Mouse (Mus musculus) liver, embryonic 13.5 days (tissue): ENCODE data around the gene Gm5129. TPM values are rescaled to one million over a fixed set of nuclear protein-coding genes. Genes with fewer than 3 reads are reported as not detected.
"Not testable (repeated sequence)": the region's sequence is repeated elsewhere in the genome, so short reads cannot be mapped to it uniquely, and the experiment has no call there.

Source experiments
- ATAC-seq: fragments of 200-750 bp; cut with Nextera tagmentation; 2 replicates; pipeline ENCODE4 v1.8.0; 2017; ENCODE audit warnings: low read depth, mild to moderate bottlenecking, moderate number of reproducible peaks, moderate library complexity
- DNase-seq: peaks from one replicate; pipeline ENCODE4 v3.0.0; 2022
- H3K27ac ChIP-seq: fragments of 300-500 bp; sonication (generic); 2 replicates; pipeline ENCODE4 v1.5.1; 2015; ENCODE audit warnings: moderate library complexity, mild to moderate bottlenecking, inconsistent platforms
- H3K27me3 ChIP-seq: fragments of 300-500 bp; sonication (generic); 2 replicates; pipeline ENCODE4 v1.6.1; 2015; ENCODE audit warnings: mild to moderate bottlenecking, inconsistent platforms
- H3K36me3 ChIP-seq: fragments of 300-500 bp; sonication (generic); 2 replicates; pipeline ENCODE4 v1.6.1; 2015; ENCODE audit warnings: mild to moderate bottlenecking, inconsistent platforms
- H3K4me1 ChIP-seq: fragments of 300-500 bp; sonication (generic); replicated peaks from 2 replicates; pipeline ENCODE4 v1.6.1; 2015; ENCODE audit warnings: inconsistent platforms
- H3K4me2 ChIP-seq: fragments of 300-500 bp; sonication (generic); 2 replicates; pipeline ENCODE4 v1.6.1; 2015; ENCODE audit warnings: inconsistent platforms, mild to moderate bottlenecking, moderate library complexity
- H3K4me3 ChIP-seq: fragments of 300-500 bp; sonication (generic); replicated peaks from 2 replicates; pipeline ENCODE4 v1.5.1; 2015; ENCODE audit warnings: mild to moderate bottlenecking, inconsistent platforms
- H3K9ac ChIP-seq: fragments of 300-500 bp; sonication (generic); 2 replicates; pipeline ENCODE4 v1.6.1; 2015; ENCODE audit warnings: mild to moderate bottlenecking, inconsistent platforms
- H3K9me3 ChIP-seq: fragments of 300-500 bp; sonication (generic); replicated peaks from 2 replicates; pipeline ENCODE4 v1.6.1; 2016; ENCODE audit warnings: inconsistent platforms
- WGBS: fragments of 180-500 bp; shearing (Covaris S2); methylation state at CpG from one replicate; pipeline ENCODE4 v1.1.7; 2015; ENCODE audit not compliant: insufficient replicate concordance; 5-methylcytosine and 5-hydroxymethylcytosine counted together
- polyA plus RNA-seq: library from polyadenylated mRNA; unstranded; fragments of >200 nt; fragmentation: Nextera tagmentation; extraction: Ambion mirVana; gene quantifications from 2 replicates; pipeline ENCODE4 v1.2.1, GENCODE M21; 2015

The Gm5129 gene
- polyA plus RNA-seq, 1 experiment from 2014 or later = not detected

- no peak overlapping the region for H3K9ac ChIP-seq
- H3K27me3 ChIP-seq = no peaks in the 10 kb centered on the region
- no peak for ATAC-seq
- peaks cover 83% of the 10 kb centered on the region for H3K36me3 ChIP-seq
- no peak overlapping the region for H3K4me2 ChIP-seq
- H3K4me3 ChIP-seq = no peak overlapping the region
- no peaks in the 10 kb centered on the region for H3K4me1 ChIP-seq
- DNase-seq = no peak
- no peak overlapping the region for H3K27ac ChIP-seq
- H3K9me3 ChIP-seq = no peaks in the 10 kb centered on the region
Observed at GRCm38 (mm10) chr5:29752894-29753293, 17.2 kb upstream of the Gm5129 start.

- Histone ChIP-seq H3K36me3 (peaks cover 72% of the 10 kb centered on the region), H3K4me1 (no peaks in the 10 kb centered on the region), H3K4me2 (no peak overlapping the region), H3K9ac (no peak overlapping the region), H3K9me3 (no peaks in the 10 kb centered on the region), H3K27me3 (no peaks in the 10 kb centered on the region), H3K27ac (no peak overlapping the region), H3K4me3 (no peak overlapping the region)
- DNase-seq (no peak), ATAC-seq (no peak)
Observed at GRCm38 (mm10) chr5:29751306-29751705, 15.6 kb upstream of the Gm5129 start.

- H3K4me3 ChIP-seq = no peak overlapping the region
- 93% methylated on average over 2 of the region's 2 CpGs for WGBS
- H3K36me3 ChIP-seq = peaks cover 43% of the 10 kb centered on the region
- H3K27ac ChIP-seq = no peak overlapping the region
- peaks cover 3% of the 10 kb centered on the region for H3K4me1 ChIP-seq
- no peak overlapping the region for H3K4me2 ChIP-seq
- H3K27me3 ChIP-seq = no peaks in the 10 kb centered on the region
- ATAC-seq (no peak), DNase-seq (no peak)
- no peak overlapping the region for H3K9ac ChIP-seq
- no peaks in the 10 kb centered on the region for H3K9me3 ChIP-seq
Observed at GRCm38 (mm10) chr5:29747661-29748060, 11.9 kb upstream of the Gm5129 start.

GRCm38 (mm10) chr5:29741093-29741492 is 5.4 kb upstream of the Gm5129 start:
- H3K36me3 ChIP-seq = peaks cover 18% of the 10 kb centered on the region
- H3K4me3 ChIP-seq = no peak overlapping the region
- no peaks in the 10 kb centered on the region for H3K9me3 ChIP-seq
- no peaks in the 10 kb centered on the region for H3K27me3 ChIP-seq
- H3K9ac ChIP-seq = no peak overlapping the region
- no peak overlapping the region for H3K27ac ChIP-seq
- no peak for DNase-seq
- peaks cover 53% of the 10 kb centered on the region for H3K4me1 ChIP-seq
- 69% methylated on average over 4 of the region's 4 CpGs for WGBS
- no peak for ATAC-seq
- no peak overlapping the region for H3K4me2 ChIP-seq

- H3K27me3 ChIP-seq = no peaks in the 10 kb centered on the region
- DNase-seq = no peak
- H3K9ac ChIP-seq = no peak overlapping the region
- H3K4me2 ChIP-seq = no peak overlapping the region
- no peak overlapping the region for H3K27ac ChIP-seq
- H3K4me3 ChIP-seq = no peak overlapping the region
- no peak for ATAC-seq
- H3K36me3 ChIP-seq = peaks cover 18% of the 10 kb centered on the region
- 65% methylated on average over 1 of the region's 1 CpGs for WGBS
- H3K4me1 ChIP-seq = peaks cover 53% of the 10 kb centered on the region
- no peaks in the 10 kb centered on the region for H3K9me3 ChIP-seq
Observed at GRCm38 (mm10) chr5:29740651-29741050, 4.9 kb upstream of the Gm5129 start.

GRCm38 (mm10) chr5:29738076-29738475 is 2.3 kb upstream of the Gm5129 start:
- Histone ChIP-seq H3K9me3 (no peaks in the 10 kb centered on the region), H3K9ac (no peak overlapping the region), H3K4me3 (peak overlapping the region; percentile 98; the same call in 1 of the 2 replicates), H3K4me2 (peak overlapping the region; percentile 73), H3K27me3 (no peaks in the 10 kb centered on the region), H3K4me1 (peaks cover 61% of the 10 kb centered on the region), H3K36me3 (peaks cover 12% of the 10 kb centered on the region), H3K27ac (no peak overlapping the region)
- DNase-seq = no peak
- 74% methylated on average over 4 of the region's 4 CpGs for WGBS
- no peak for ATAC-seq

- H3K4me1 ChIP-seq = peaks cover 56% of the 10 kb centered on the region
- H3K36me3 ChIP-seq = peaks cover 8% of the 10 kb centered on the region
- peak overlapping the region; percentile 73 for H3K4me2 ChIP-seq
- DNase-seq (no peak), ATAC-seq (no peak)
- no peaks in the 10 kb centered on the region for H3K27me3 ChIP-seq
- peak overlapping the region; percentile 98 for H3K9ac ChIP-seq
- H3K27ac ChIP-seq = no peak overlapping the region
- WGBS = 66% methylated on average over 5 of the region's 5 CpGs
- peak overlapping the region; percentile 98 for H3K4me3 ChIP-seq
- H3K9me3 ChIP-seq = no peaks in the 10 kb centered on the region
Observed at GRCm38 (mm10) chr5:29737471-29737870, 1.7 kb upstream of the Gm5129 start.

- peak overlapping the region; percentile 98 for H3K9ac ChIP-seq
- H3K27me3 ChIP-seq = no peaks in the 10 kb centered on the region
- WGBS = 24% methylated on average over 9 of the region's 9 CpGs
- ATAC-seq (no peak), DNase-seq (peak; percentile 5)
- H3K9me3 ChIP-seq = no peaks in the 10 kb centered on the region
- H3K36me3 ChIP-seq = peaks cover 2% of the 10 kb centered on the region; the same call in 1 of the 2 replicates
- no peak overlapping the region for H3K27ac ChIP-seq
- H3K4me3 ChIP-seq = peak overlapping the region; percentile 98
- H3K4me1 ChIP-seq = peaks cover 50% of the 10 kb centered on the region
- H3K4me2 ChIP-seq = peak overlapping the region; percentile 73
Observed at GRCm38 (mm10) chr5:29736942-29737341, 1.2 kb upstream of the Gm5129 start.

- DNase-seq = peak; percentile 44
- H3K36me3 ChIP-seq = no peaks in the 10 kb centered on the region
- peak overlapping the region; percentile 98 for H3K9ac ChIP-seq
- H3K4me1 ChIP-seq = peaks cover 48% of the 10 kb centered on the region
- peak overlapping the region; percentile 73 for H3K4me2 ChIP-seq
- no peaks in the 10 kb centered on the region for H3K9me3 ChIP-seq
- H3K27ac ChIP-seq = peak overlapping the region; percentile 93
- under 1% methylated on average over 48 of the region's 48 CpGs for WGBS
- ATAC-seq = peak; percentile 47
- peak overlapping the region; percentile 98 for H3K4me3 ChIP-seq
- H3K27me3 ChIP-seq = no peaks in the 10 kb centered on the region
Observed at GRCm38 (mm10) chr5:29736073-29736900, 551 bp upstream of the Gm5129 start.

- Histone ChIP-seq H3K9ac (peak overlapping the region; percentile 98), H3K4me1 (peaks cover 36% of the 10 kb centered on the region), H3K27me3 (no peaks in the 10 kb centered on the region), H3K9me3 (no peaks in the 10 kb centered on the region), H3K4me3 (peak overlapping the region; percentile 98), H3K27ac (peak overlapping the region; percentile 93), H3K4me2 (peak overlapping the region; percentile 73), H3K36me3 (no peaks in the 10 kb centered on the region)
- ATAC-seq = no peak
- WGBS = 30% methylated on average over 6 of the region's 6 CpGs
- DNase-seq = no peak
Observed at GRCm38 (mm10) chr5:29734831-29735510, 765 bp downstream of the Gm5129 start.

GRCm38 (mm10) chr5:29726070-29726469 is 9.7 kb downstream of the Gm5129 start:
- H3K27ac ChIP-seq, H3K4me3 ChIP-seq, DNase-seq, H3K36me3 ChIP-seq, H3K4me1 ChIP-seq, H3K9ac ChIP-seq, ATAC-seq, H3K27me3 ChIP-seq, H3K9me3 ChIP-seq, H3K4me2 ChIP-seq: not testable (repeated sequence)
- 62% methylated on average over 5 of the region's 5 CpGs for WGBS
